Mouse (Mus musculus) liver, postnatal 0 days (tissue): ENCODE data around the gene Igfbpl1.

Experiments used
- CTCF ChIP-seq: sonication (generic); IDR thresholded peaks from 2 replicates; pipeline ENCODE4 v1.5.1; 2016; ENCODE audit warnings: antibody characterized with exemption, low read depth
- EP300 ChIP-seq: IDR thresholded peaks from 2 replicates; pipeline ENCODE4 v1.6.1; 2016; ENCODE audit warnings: antibody characterized with exemption, low read depth, mild to moderate bottlenecking

DNA sequence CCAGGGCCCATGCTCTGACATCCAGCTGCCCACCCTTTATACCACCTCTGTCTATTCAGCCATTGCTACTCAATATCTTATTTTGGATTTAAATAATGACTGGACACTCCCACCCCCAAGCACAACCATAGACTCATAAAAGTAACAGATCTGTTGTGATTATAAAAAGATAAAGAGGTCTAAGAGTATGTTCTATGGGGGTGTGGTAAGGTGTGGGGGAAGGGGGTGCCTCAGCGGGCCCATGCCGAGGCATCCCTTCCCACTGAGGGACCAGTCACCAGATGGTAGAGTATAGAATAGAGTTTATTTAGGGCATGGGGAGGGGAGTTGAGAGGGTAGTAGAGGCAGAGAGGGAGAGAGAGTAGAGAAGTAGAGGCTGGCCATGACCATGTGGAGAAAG, 36.7 kb downstream of the Igfbpl1 start:
- TF ChIP-seq CTCF = no peak
- no peak for TF ChIP-seq EP300
